Mouse (Mus musculus): Measurements from ENCODE around the gene Srsf6. TPM values are rescaled to one million over a fixed set of nuclear protein-coding genes. Genes with fewer than 3 reads are reported as not detected.

Gene Srsf6
- polyA plus RNA-seq (2015; fragmentation: Illumina TruSeq; extraction: RNeasy Lipid Tissue Mini Kit (QIAGEN cat#74804); ENCODE audit: low read depth, low replicate concordance) = 127 TPM

DNA sequence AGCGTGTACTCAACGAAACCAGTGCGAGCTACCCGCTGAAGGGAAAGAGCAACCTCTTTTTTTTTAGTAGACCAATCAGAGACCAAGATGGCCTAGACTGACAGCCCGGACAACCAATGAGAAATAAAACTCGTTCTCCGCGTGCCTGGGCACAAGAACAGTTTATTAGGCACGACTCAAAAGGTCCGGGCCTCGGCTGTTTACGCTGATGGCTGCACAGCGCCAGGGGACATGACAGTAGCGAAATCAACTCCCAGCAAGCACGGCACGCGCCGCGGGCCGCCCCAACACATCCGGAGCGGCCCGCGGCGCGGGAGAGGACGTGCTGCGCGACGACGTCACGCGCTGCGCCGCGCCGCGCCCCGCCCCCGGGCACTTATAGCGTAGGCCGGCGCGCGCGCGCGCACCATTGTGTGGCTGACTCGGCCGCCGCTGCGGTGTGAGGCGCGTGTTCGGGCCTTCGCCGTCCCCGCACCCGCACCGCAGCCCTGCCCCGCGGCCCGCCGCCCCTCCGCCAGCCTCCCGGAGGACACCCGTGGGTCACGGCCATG, at the start of gene Srsf6:
TSS of gene Srsf6 (plus strand) at position 406 of the 551 bp plus-strand sequence.

DNA sequence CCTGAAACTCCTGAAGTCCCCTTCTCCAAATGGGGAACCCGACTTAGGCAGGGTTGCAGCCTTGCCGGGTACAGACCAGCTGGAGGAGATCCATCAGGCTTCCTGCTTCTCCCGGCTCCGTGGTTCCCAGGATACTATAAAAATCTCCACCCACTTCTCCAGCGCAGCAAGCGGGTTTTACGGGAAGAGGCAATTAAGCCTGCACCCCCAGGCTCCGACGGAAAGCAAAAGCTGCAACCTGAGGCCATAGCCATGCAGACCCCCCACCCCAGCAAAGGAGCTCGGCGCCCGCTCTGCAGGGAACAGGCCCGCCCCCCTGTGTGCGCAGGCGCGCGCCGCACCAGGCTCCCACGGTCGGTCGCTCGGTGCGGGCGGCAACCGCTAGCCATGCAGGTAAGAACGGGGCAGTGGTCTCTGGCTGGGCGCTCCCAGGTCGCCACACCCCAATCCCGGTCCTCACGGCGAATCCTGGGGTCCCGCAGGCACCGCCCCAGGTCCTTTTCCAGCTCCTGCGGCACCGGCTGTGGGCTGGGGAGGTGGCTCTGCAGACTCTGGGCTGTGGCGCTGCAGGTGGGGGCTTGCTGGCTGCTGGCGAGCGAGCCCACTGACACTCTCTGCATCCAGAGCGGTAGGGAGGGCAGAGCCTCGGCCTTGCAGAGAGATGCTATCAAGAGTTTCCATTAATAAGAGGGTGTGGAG, 12.0 kb downstream of the Srsf6 start, which contains the start of gene L3mbtl1:
TSS of gene L3mbtl1 (plus strand) at position 325 of the 699 bp plus-strand sequence.

Other genes starting within 250 kb of the Srsf6 start
- gene L3mbtl1, start 11.9 kb downstream of the Srsf6 start, polyA plus RNA-seq (2015; fragmentation: Illumina TruSeq; extraction: RNeasy Lipid Tissue Mini Kit (QIAGEN cat#74804); ENCODE audit: low read depth, low replicate concordance) = 7.8 TPM
- 2.2 TPM for gene Sgk2, start 55.8 kb downstream of the Srsf6 start, polyA plus RNA-seq (2015; fragmentation: Illumina TruSeq; extraction: RNeasy Lipid Tissue Mini Kit (QIAGEN cat#74804); ENCODE audit: low read depth, low replicate concordance)
- gene Ift52, start 85.8 kb downstream of the Srsf6 start, polyA plus RNA-seq (2015; fragmentation: Illumina TruSeq; extraction: RNeasy Lipid Tissue Mini Kit (QIAGEN cat#74804); ENCODE audit: low read depth, low replicate concordance) = 45.7 TPM
- 2.8 TPM for gene Mybl2, start 123.2 kb downstream of the Srsf6 start, polyA plus RNA-seq (2015; fragmentation: Illumina TruSeq; extraction: RNeasy Lipid Tissue Mini Kit (QIAGEN cat#74804); ENCODE audit: low read depth, low replicate concordance)
- not detected for gene Gtsf1l, start 156.3 kb downstream of the Srsf6 start, polyA plus RNA-seq (2015; fragmentation: Illumina TruSeq; extraction: RNeasy Lipid Tissue Mini Kit (QIAGEN cat#74804); ENCODE audit: low read depth, low replicate concordance)